Mouse (Mus musculus): ENCODE data around the gene Carhsp1. TPM values are rescaled to one million over a fixed set of nuclear protein-coding genes. Genes with fewer than 3 reads are reported as not detected.
A peak's percentile ranks its signal among the peaks of the same experiment; 100 is the strongest.

Gene Carhsp1
- total RNA-seq, 2 experiments from 2014 or later: 23.8 to 28.8 TPM

DNA sequence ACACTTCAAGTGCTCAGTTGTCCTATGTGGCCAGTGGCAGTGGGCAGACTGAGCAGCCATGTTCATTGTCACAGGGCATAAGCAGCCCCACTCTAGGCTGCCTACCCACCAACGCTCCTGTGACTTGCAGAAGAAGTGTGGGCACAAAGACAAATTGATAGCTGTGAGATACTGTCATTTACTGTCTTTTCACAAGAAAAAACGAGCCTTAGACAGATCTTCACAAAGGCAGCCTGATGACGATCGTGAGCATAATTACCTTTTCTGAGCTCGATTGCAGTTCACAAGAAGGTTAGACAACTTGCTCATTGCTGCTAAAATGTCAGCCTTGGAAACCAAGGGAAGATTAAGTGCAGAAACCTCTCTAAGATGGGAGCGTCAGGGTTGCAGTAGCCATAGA lies 16.8 kb downstream of the Carhsp1 start:
- no peak for ATAC-seq (replicated peaks; ENCODE audit: low FRiP score, low TSS enrichment, poor library complexity, severe bottlenecking)

DNA sequence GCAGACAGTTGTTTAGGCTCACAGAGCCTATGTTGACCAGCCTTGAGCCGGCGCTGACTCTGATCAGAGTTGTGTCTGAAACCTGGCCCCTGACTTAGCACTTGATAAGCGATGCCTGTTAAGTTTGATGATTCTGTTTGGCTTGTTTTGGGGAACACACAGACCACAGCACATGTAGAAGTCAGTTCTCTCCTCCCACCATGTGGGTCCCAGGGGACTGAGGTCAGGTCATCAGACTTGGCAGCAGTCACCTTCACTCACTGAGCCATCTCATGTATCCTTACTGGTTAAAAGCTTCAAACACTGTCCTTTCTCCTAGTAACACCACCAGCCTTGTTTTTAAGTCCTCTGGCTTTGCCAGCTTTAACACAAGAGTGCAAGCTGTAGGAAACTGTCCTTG lies 21.9 kb downstream of the Carhsp1 start:
- no peak for ATAC-seq (replicated peaks; ENCODE audit: low FRiP score, low TSS enrichment, poor library complexity, severe bottlenecking)

DNA sequence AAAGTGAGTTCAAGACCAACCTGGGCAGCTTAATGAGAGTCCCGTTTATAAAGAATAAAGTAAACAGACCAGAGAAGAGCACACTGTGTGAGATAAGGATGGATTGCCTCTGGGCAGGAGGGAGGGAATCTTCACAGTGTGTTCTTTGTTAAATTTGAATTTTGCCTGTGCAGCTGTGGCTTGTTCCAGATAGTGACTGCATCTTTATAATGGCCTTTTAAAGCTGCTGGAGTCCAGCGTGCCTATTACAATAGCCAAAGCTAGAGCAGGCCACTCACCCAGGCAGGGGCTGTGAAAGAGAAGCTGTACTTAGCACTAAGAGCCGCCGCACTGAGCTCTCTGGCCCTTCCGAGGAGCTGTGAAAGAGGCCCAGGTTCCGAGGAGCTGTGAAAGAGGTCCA lies 26.4 kb downstream of the Carhsp1 start:
- no peak for ATAC-seq (replicated peaks; ENCODE audit: low FRiP score, low TSS enrichment, poor library complexity, severe bottlenecking)

DNA sequence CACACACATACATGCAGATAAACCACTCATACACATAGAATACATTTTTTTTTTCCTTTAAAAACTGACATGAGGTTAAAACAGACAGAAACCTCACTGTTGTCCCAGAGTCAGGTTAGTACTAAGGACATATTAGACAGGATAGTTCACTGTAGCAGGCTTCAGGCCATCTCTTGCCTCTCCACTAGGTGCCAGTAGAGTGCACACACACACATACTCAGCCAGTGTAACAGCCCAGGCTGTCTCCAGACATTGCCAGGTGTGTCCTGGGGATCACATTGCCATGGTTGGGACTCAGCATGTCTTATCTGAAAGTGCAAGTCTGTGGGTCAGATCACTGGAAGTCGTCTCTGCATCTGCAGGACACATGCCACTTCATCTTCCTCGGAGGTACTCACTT lies 28.1 kb downstream of the Carhsp1 start:
- peak; percentile 93 for ATAC-seq (replicated peaks; ENCODE audit: low FRiP score, low TSS enrichment, poor library complexity, severe bottlenecking)

DNA sequence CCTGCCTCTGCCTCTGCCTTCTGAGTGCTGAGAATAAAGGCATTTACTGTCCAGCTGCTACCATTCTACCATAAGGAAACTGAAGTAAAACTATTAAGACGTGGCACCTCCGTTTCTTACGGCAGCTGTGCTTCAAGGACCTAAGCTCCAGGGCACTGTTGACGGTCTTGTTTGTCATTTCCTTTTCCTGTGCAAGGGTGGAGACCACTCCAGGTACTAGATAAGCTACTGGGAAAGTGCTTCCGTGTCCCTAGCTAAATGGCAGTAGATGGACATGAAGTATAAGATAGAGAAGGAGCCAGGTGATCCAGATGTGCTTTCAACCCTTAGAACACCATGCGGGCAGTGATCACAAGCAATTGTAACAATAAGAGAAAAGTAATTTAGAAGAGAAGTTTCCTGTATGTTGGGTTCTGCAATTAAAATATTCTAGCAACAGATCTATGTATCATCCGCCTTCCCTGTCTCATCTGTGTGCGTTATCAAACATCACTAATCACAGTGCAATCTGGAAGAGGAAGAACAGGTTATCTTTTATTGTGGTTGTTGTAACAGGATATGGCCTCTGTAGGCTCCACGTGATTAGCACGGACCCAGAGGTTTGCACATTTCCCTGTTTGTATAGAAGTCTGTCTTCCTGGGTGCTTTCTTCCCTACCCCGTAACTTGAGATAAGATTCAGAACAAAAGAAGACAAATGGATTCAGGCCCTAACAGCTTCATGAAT lies 32.3 kb downstream of the Carhsp1 start:
- no peak for ATAC-seq (replicated peaks; ENCODE audit: low FRiP score, low TSS enrichment, poor library complexity, severe bottlenecking)

DNA sequence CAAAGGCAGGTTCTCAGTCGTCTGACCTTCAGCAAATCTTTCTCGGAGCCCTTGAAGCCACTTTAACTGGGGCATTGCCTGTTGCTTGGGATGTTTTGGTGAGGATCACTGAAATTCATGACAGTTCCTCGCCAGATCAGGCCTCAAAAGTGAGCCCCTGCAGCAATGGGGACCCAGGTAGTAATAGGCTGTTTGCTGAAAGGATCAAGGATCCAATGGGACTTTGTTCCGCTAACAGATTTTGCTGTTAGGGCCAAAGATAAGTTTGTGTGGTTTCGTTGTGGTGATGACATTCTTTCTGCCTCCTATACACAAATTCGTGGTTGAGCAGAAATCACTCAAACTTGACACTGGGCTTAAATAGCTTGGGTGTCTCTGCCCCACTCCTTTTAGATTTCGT lies 33.8 kb downstream of the Carhsp1 start:
- no peak for ATAC-seq (replicated peaks; ENCODE audit: low FRiP score, low TSS enrichment, poor library complexity, severe bottlenecking)

DNA sequence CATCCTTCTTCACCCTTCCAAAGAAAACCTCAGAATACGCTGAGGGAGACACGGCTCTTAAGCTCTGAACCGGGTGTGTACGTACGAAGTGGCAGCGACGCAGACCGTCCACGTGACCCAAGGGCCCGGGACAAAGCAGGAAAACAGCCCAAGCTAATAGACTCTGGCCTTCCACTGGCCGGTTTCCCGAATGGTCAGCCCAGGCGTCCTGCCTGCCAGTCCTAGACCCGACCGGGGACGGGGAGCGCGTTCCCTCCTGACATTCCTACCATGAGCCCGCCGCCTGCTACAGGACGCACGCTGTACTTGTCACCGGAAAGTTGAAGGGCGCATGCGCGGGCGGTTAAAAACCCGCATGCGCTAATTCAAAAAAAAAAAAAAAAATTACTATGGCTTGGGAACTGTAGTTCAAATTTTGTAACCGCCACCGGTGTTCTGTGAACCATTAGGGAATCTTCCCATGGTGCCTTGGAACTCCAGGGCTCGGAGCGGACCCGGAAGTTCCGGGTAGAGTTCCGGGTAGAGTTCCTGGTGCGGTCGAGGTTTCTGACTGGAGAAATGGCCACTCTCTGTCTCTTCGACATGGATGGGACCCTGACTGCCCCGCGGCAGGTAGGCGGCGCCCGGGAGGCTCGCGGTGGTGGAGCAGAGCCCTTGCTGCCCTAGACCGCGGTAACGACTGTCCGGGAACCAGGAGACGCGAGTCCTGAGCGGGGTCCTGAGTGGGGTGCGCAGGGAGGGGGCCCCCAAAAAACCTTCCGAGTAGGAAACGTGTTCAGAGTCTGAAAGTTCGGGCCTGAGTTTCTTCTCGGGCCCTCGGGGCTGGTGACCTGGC lies 34.5 kb downstream of the Carhsp1 start, which contains the start of the genes Pmm2 and Tmem186:
Gene Pmm2, plus strand, starts transcription at position 458 of the 835 bp plus-strand sequence.
Gene Tmem186, minus strand, starts transcription at position 496 of the 835 bp plus-strand sequence.
- peak; percentile 83 for ATAC-seq (replicated peaks; ENCODE audit: low FRiP score, low TSS enrichment, poor library complexity, severe bottlenecking)

DNA sequence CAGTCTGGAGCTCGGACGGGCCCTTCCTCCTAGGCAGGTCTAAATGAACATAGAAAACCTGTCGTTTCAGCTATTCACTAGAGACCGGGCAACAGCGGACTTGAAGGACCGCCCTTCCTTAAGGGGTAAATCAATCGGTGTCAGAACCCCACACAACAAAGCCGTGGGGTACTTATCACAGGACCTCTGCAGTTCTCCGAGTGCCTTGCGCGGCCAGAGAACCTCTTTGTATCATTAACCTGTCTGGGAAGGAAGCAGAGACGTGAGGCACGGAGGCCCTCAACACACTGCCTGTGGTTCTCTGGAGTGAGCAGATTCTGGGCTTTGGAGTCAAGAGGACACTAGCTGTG lies 35.1 kb downstream of the Carhsp1 start:
- peak; percentile 42 for ATAC-seq (replicated peaks; ENCODE audit: low FRiP score, low TSS enrichment, poor library complexity, severe bottlenecking)

DNA sequence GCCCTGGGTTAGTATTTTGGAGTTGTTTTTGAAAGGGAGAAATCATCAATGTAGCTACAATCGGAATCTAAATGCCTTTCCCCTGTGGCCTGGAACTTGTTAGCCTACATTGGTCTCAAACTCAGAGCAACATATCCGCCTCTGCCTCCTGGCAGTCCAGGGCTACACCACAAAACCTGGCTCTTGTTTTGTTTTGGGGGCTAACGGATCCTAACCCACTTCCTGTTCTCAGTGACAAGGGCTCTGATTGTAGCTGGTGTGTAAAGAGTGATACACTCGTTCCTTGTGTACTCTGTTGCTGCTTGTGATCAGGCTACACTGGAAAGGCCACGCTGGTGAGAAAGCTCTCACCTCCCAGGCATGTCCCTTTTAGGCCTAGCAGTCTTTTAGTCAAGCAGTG lies 40.5 kb downstream of the Carhsp1 start:
- no peak for ATAC-seq (replicated peaks; ENCODE audit: low FRiP score, low TSS enrichment, poor library complexity, severe bottlenecking)

DNA sequence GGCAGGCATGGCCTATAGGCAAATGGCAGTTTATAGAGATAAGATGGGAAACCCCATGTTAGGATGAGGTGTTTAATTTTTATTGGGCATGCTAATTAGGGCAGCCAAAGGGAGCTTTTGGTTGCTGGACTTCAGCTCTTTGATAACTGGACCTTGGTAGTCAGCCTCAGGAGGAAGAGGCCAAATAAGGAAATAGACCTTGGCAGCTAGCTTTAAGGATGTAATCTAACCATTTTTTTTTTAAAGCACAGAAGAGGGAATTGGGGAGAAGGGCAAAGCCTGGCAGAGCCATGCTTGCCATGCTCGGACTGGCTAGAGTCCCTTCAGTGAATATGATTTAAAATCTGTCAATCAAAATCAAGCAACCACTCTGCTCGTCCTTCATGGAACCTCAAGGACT lies 41.5 kb downstream of the Carhsp1 start:
- no peak for ATAC-seq (replicated peaks; ENCODE audit: low FRiP score, low TSS enrichment, poor library complexity, severe bottlenecking)

DNA sequence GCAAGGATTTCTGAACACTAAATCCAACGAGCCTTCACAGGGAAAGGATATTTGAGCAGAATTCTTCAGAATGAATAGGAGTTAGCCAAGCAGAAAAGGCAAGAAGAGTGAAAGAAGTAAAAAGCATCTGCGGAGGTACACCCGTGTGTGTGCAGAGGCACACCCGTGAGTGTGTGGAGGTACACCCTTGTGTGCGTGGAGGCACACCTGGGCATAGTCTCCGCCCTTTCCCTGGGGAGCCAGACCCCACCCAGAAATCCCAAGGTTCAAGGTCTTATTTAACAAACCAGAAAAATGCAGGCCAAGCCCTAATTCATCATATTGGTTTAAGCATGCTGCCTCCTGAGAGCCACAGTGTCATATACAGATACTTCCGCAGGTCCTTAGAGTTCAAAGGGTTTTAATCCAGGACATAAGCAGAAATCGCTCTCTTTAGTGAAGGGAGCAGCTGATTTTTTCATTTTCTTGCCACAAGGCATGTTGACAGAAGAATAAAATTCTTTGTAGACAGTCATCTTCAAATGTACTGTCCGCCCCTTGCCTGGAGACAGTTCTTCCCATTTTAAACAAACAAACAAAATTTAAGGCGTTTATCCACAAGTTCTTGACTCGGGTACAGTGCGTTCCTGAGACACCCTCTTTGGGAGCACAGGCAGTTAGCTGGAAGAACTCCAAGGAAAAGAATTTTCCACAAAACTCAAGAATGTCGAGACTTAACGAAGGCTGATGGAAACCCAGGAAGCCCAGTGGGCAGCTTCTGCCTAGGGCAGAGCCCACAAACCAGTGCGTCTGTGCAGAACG lies 51.4 kb downstream of the Carhsp1 start:
- ATAC-seq (replicated peaks; ENCODE audit: low FRiP score, low TSS enrichment, poor library complexity, severe bottlenecking): no peak

DNA sequence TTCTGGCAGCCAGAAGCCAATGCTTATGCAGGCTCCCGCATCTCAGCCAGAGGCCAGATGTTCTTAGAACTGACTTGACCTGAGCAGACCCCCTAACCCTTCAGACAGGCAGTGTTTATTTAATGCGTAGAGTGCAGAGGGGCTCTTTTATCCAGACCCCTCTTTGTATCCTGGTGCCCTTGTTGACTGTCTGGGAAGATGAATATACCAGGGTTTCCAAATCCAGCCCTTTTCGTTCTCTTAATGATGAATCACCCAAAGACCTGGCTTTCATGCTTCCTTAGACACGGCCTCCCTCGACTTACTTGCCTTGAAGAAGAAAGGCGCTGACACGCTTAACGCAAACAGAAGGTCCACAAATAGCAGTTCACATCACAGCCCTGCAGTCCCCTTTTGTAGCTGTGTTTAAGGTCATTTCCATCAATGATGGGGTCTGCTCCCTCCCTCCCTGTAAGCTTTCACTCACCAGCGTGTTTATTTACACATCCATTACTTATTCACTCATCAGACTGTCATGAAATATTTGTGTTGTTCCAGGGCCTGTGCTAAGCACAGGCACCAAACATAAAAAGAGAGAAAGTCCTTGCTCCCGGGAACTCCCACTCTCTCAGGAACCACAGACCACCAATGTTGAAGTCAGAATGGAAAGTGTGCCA lies 52.2 kb downstream of the Carhsp1 start:
- no peak for ATAC-seq (replicated peaks; ENCODE audit: low FRiP score, low TSS enrichment, poor library complexity, severe bottlenecking)

DNA sequence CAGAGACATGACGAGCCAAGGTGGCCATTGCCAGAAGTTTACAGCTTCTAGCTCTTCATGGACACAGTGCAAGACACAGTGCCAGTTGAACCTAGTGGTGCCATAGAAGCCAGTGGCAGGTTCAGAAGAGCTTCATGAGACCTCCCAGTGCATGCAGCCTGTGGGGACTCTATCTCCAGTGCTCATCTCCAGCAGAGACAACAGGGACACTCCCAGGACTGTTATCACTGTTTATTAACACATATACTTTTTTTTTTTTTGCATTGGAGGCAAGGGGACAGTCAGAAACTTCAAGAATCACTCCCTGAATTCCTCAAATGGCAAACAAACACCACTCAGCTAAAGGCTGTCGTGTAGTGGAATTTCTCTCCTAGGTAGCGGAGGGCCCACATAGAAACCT lies 58.5 kb downstream of the Carhsp1 start:
- 0 out of 2 replicates have a peak, but pooled peaks have one; percentile 29 for ATAC-seq (replicated peaks; ENCODE audit: low FRiP score, low TSS enrichment, poor library complexity, severe bottlenecking)

DNA sequence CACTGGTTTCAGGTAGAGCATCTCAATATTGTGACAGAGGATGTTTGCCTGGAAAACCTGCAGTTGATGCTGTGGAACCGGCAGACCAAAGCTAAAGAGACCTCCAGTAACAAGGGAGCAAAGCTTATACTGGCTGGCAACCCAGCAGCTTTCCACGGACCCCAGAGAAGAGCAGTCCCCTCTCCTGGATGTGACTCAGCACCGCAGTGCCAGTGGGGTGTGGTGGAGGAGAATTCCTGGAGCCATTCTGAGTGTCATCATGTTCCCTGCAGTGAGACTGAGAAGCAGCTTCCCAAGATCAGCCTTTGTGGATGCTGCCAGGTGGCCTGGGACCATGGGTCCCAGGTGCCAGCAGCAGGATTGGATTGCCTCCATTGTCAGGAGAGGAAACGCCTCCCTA lies 58.9 kb downstream of the Carhsp1 start:
- ATAC-seq (replicated peaks; ENCODE audit: low FRiP score, low TSS enrichment, poor library complexity, severe bottlenecking): peak; percentile 25

DNA sequence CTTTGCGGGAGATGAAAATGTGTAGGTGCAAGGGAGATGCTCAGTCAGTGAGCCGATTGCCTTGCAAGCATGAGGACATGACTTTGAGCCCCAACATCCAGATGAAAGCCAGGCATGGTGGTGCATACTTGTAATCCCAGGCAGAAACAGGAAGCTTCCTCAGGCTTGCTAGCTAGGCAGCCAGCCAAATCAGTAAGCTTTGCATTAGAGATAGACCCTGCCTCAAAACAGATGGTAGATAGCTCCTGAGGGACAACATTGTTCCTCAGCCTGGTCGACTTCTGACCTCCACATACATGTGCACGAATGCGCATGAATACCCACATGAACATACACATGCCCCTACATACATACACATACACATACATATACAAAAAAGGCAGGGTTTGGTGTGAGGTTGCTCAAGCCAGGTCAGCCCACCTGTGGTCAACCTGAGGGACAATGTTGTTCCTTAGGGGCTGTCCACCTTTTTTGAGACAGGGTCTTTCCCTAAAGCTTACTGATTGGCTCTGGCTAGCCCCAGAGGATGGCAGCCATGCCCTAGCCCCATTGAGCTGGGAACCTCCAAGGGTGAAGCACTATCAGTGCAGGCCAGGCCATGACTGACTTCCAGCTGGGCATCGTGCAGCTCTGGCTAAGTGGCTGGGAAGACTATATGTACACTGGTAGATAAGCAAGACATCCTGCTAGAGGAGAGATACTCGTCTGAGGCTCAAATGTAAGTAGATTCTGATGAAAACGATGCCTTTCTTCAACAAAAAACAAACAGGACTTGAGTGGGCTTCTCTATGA lies 59.5 kb downstream of the Carhsp1 start:
- peak; percentile 98 for ATAC-seq (replicated peaks; ENCODE audit: low FRiP score, low TSS enrichment, poor library complexity, severe bottlenecking)

DNA sequence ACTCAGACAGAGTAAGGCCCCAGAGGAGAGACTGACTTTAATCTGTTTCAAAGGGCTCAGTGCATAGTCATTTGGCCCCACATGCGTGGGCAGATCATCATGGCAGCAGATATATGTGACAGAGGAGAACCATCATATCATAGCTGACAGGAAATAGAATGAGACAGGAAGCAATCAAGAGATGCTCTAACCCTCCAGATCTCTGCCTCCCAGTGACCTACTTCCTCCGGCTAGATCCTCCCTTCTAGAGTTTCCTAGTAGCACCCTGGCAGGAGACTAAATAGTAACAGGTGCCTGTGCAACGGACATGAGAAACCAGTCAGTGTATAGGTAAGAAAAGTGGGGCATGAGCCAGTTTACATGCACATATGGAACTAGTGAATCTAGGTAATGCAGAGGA lies 61.6 kb downstream of the Carhsp1 start:
- no peak for ATAC-seq (replicated peaks; ENCODE audit: low FRiP score, low TSS enrichment, poor library complexity, severe bottlenecking)
